Mouse (Mus musculus) Muller cell, postnatal 12 days (primary cell): ENCODE measurements around the gene Ugt1a5.

ENCODE experiments used
- DNase-seq: peaks from one replicate; pipeline ENCODE4 v3.0.0-alpha.2; 2015; ENCODE audit errors: inconsistent ontology term

Gene Ugt1a5

GRCm38 (mm10) chr1:88240072-88240471 is 74.3 kb downstream of the Ugt1a5 start:
- no peak for DNase-seq

GRCm38 (mm10) chr1:88240579-88240978 is 74.8 kb downstream of the Ugt1a5 start:
- DNase-seq = no peak

GRCm38 (mm10) chr1:88243861-88244260 is 78.0 kb downstream of the Ugt1a5 start:
- DNase-seq = no peak

GRCm38 (mm10) chr1:88245881-88246280 is 80.1 kb downstream of the Ugt1a5 start:
- DNase-seq = no peak

GRCm38 (mm10) chr1:88246386-88246785 is 80.6 kb downstream of the Ugt1a5 start:
- DNase-seq = no peak

- DNase-seq = no peak
Observed at GRCm38 (mm10) chr1:88247660-88248059, 81.8 kb downstream of the Ugt1a5 start.

- DNase-seq = no peak
Observed at GRCm38 (mm10) chr1:88248658-88249057, 82.8 kb downstream of the Ugt1a5 start.

- no peak for DNase-seq
Observed at GRCm38 (mm10) chr1:88249596-88249995, 83.8 kb downstream of the Ugt1a5 start.

GRCm38 (mm10) chr1:88250023-88250422 is 84.2 kb downstream of the Ugt1a5 start:
- no peak for DNase-seq

- no peak for DNase-seq
Observed at GRCm38 (mm10) chr1:88253106-88253505, 87.3 kb downstream of the Ugt1a5 start.

- peak; percentile 73 for DNase-seq
Observed at GRCm38 (mm10) chr1:88253540-88253939, 87.7 kb downstream of the Ugt1a5 start.

GRCm38 (mm10) chr1:88254793-88255465 is 89.1 kb downstream of the Ugt1a5 start:
- DNase-seq = no peak

GRCm38 (mm10) chr1:88255466-88255857 is 89.7 kb downstream of the Ugt1a5 start:
- no peak for DNase-seq

- no peak for DNase-seq
Observed at GRCm38 (mm10) chr1:88255989-88256754, 90.4 kb downstream of the Ugt1a5 start.

GRCm38 (mm10) chr1:88256886-88257663 is 91.3 kb downstream of the Ugt1a5 start:
- DNase-seq = no peak

- DNase-seq = no peak
Observed at GRCm38 (mm10) chr1:88257681-88258080, 91.9 kb downstream of the Ugt1a5 start.

GRCm38 (mm10) chr1:88258361-88258760 is 92.5 kb downstream of the Ugt1a5 start:
- no peak for DNase-seq

GRCm38 (mm10) chr1:88258881-88259642 is 93.2 kb downstream of the Ugt1a5 start:
- no peak for DNase-seq

GRCm38 (mm10) chr1:88259643-88260024 is 93.8 kb downstream of the Ugt1a5 start:
- DNase-seq = no peak

GRCm38 (mm10) chr1:88260114-88260513 is 94.3 kb downstream of the Ugt1a5 start:
- no peak for DNase-seq

- no peak for DNase-seq
Observed at GRCm38 (mm10) chr1:88260604-88261377, 95.0 kb downstream of the Ugt1a5 start.
